Mouse (Mus musculus) left cerebral cortex, adult 9 months (tissue): Measurements from ENCODE around the gene Kit.

ENCODE experiments used
- DNase-seq, 2 experiments: peaks; one replicate each; pipeline ENCODE4 v3.0.0; 2022; ENCODE audit warnings: low spot score in 2 of 2

The Kit gene

DNA sequence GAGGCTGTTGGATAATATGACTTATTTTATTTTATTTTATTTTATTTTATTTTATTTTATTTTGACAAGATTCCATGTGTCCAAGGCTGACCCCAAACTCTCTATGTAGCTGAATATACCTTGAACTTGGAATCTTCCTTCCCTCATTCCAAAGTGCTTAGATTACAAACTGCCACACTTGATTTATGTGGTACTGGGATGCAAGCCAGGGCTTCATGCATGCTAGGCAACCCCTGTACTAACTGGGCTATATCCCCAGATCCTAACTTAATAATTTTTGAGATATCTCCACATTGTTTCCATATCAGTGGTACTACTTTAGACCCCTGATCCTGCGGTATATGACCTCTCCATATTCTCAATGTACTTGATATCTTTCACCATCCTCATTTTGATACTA lies 130.7 kb downstream of the Kit start:
- DNase-seq, result no peak
